Mouse (Mus musculus): Measurements from ENCODE around the gene Dctn2. TPM values are rescaled to one million over a fixed set of nuclear protein-coding genes. Genes with fewer than 3 reads are reported as not detected.

Dctn2 gene
- polyA plus RNA-seq, 1 experiment from 2014 or later = 177 TPM

DNA sequence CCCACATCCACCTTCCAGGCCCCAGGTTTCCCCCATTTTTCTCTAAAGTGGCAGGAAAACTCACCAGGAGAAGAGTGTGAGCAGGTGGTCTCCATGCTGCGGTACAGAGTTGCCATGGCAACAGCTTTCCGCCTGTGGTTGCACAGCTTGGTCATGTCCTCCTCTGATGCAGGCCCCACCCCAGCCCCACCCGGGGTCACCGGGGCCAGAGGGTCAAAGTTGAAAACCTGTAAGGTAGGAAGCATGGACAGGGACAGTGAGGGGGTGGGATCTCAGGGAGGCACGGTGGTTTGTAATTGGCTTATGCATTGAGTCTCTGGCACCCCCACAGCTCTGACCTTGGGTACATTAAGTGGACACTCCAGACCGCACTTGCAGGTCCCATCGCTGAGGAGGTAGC is 20.6 kb downstream of the Dctn2 start:
- H3K27ac ChIP-seq = no peak overlapping the region
- H3K4me2 ChIP-seq (ENCODE audit: low read length) = peak overlapping the region; percentile 90; the same call in 1 of the 2 replicates
- ATAC-seq (replicated peaks; ENCODE audit: low FRiP score, low read depth) = no peak
- peaks cover 21% of the 10 kb centered on the region for H3K4me1 ChIP-seq (replicated peaks; ENCODE audit: insufficient read depth, low read length)
- H3K9ac ChIP-seq (ENCODE audit: low read depth, low read length) = no peak overlapping the region
- H3K36me3 ChIP-seq (ENCODE audit: insufficient read depth, low read length) = peaks cover 38% of the 10 kb centered on the region
- no peak overlapping the region for H3K4me3 ChIP-seq (replicated peaks; ENCODE audit: low read depth, low read length)
- no peaks in the 10 kb centered on the region for H3K9me3 ChIP-seq (replicated peaks; ENCODE audit: low read length)
- DNase-seq (ENCODE audit: low spot score) = no peak
- no peaks in the 10 kb centered on the region for H3K27me3 ChIP-seq (ENCODE audit: insufficient read depth, low read length)
- no peak for TF ChIP-seq CTCF (IDR thresholded peaks at IDR 0.05; ENCODE audit: low read depth)
- 48% methylated on average over 7 of the region's 7 CpGs for WGBS

DNA sequence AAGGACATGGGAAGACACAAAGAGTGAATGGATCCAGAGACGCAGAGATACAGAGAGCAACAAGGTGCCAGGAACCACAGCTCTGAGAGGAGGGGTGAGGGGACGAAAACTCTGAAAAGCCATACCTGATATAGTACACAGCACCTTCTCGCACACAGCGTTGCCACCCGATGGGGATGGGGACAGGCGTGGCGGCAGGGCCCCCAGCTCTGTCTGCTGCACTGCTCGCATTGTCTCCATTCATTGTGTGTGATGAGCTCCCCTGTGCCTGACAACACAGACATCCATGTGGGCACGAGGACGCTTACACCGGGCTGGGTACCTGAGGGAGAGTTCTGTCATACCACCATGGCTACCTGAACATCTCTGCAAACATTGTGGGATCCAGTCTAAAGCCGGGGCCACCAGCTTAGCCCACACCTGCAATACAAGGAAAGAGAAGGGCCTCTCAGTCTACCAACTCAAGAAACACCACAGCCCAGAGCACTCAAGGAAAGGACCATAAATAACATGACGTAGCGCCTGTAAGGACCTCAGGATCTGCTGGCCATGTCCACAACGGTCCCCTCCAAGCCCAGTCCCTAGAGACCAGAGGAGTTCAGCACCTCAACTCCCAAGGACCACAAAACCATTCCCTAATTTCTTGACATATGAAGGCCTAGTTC is 21.2 kb downstream of the Dctn2 start:
- Histone ChIP-seq H3K36me3 (ENCODE audit: insufficient read depth, low read length) (peaks cover 31% of the 10 kb centered on the region), H3K4me1 (replicated peaks; ENCODE audit: insufficient read depth, low read length) (peaks cover 28% of the 10 kb centered on the region)
- DNase-seq (ENCODE audit: low spot score) = no peak

DNA sequence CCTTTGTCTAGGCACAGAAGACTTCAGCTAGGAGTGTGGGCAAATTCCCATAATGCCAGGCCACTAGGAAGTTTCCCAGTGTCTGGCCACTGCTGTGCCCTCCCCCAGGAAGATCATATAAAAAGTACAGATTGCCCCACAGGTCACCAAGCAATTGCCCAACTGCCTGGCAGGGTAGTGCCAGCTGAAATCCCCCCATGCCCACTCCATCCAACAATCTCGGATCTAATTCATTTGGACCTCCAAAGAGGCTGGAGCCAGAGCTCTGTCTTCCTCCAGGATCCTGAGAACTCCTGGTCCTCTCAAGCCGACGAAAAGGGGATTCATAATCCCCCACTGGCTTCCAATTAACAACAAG is 21.7 kb downstream of the Dctn2 start:
- H3K27me3 ChIP-seq (ENCODE audit: insufficient read depth, low read length) = no peaks in the 10 kb centered on the region
- no peak for ATAC-seq (replicated peaks; ENCODE audit: low FRiP score, low read depth)
- peak overlapping the region; percentile 71 for H3K4me3 ChIP-seq (replicated peaks; ENCODE audit: low read depth, low read length)
- H3K36me3 ChIP-seq (ENCODE audit: insufficient read depth, low read length) = peaks cover 26% of the 10 kb centered on the region
- TF ChIP-seq CTCF (IDR thresholded peaks at IDR 0.05; ENCODE audit: low read depth) = no peak
- peak; percentile 37 for DNase-seq (ENCODE audit: low spot score)
- H3K9me3 ChIP-seq (replicated peaks; ENCODE audit: low read length) = no peaks in the 10 kb centered on the region
- peak overlapping the region; percentile 99 for H3K27ac ChIP-seq
- WGBS = 0% methylated on average over 3 of the region's 3 CpGs
- peak overlapping the region; percentile 90 for H3K4me2 ChIP-seq (ENCODE audit: low read length)
- H3K4me1 ChIP-seq (replicated peaks; ENCODE audit: insufficient read depth, low read length) = peaks cover 29% of the 10 kb centered on the region
- peak overlapping the region; percentile 76 for H3K9ac ChIP-seq (ENCODE audit: low read depth, low read length)

More for the DNA sequence above, 21.2 kb downstream of the Dctn2 start:
- Histone ChIP-seq H3K9me3 (replicated peaks; ENCODE audit: low read length) (no peaks in the 10 kb centered on the region), H3K27me3 (ENCODE audit: insufficient read depth, low read length) (no peaks in the 10 kb centered on the region), H3K4me3 (replicated peaks; ENCODE audit: low read depth, low read length) (peak overlapping the region; percentile 71), H3K4me2 (ENCODE audit: low read length) (peak overlapping the region; percentile 90), H3K27ac (peak overlapping the region; percentile 99), H3K9ac (ENCODE audit: low read depth, low read length) (peak overlapping the region; percentile 76)
- no peak for ATAC-seq (replicated peaks; ENCODE audit: low FRiP score, low read depth)
- TF ChIP-seq CTCF (IDR thresholded peaks at IDR 0.05; ENCODE audit: low read depth) = no peak
- WGBS = 59% methylated on average over 15 of the region's 15 CpGs

- no peaks in the 10 kb centered on the region for H3K27me3 ChIP-seq (ENCODE audit: insufficient read depth, low read length)
- no peak; the same call in 1 of the 2 replicates for ATAC-seq (replicated peaks; ENCODE audit: low FRiP score, low read depth)
- peak overlapping the region; percentile 71 for H3K4me3 ChIP-seq (replicated peaks; ENCODE audit: low read depth, low read length)
- no peaks in the 10 kb centered on the region for H3K9me3 ChIP-seq (replicated peaks; ENCODE audit: low read length)
- peak; percentile 88 for DNase-seq (ENCODE audit: low spot score)
- peak overlapping the region; percentile 90 for H3K4me2 ChIP-seq (ENCODE audit: low read length)
- no peak for TF ChIP-seq CTCF (IDR thresholded peaks at IDR 0.05; ENCODE audit: low read depth)
- peaks cover 29% of the 10 kb centered on the region for H3K4me1 ChIP-seq (replicated peaks; ENCODE audit: insufficient read depth, low read length)
- H3K9ac ChIP-seq (ENCODE audit: low read depth, low read length) = peak overlapping the region; percentile 76
- peaks cover 22% of the 10 kb centered on the region for H3K36me3 ChIP-seq (ENCODE audit: insufficient read depth, low read length)
- peak overlapping the region; percentile 99 for H3K27ac ChIP-seq
- 0% methylated on average over 23 of the region's 28 CpGs for WGBS
These were observed 22.2 kb downstream of the Dctn2 start for GRCm38 (mm10) chr10:127288328-127288799.

- peaks cover 29% of the 10 kb centered on the region for H3K4me1 ChIP-seq (replicated peaks; ENCODE audit: insufficient read depth, low read length)
- no peaks in the 10 kb centered on the region for H3K9me3 ChIP-seq (replicated peaks; ENCODE audit: low read length)
- peak within 1 kb of the TSS; percentile 72 for H3K4me3 ChIP-seq (replicated peaks; ENCODE audit: low read depth, low read length)
- WGBS = 0% methylated on average over 21 of the region's 65 CpGs
- ATAC-seq (replicated peaks; ENCODE audit: low FRiP score, low read depth) (peak; percentile 37), DNase-seq (ENCODE audit: low spot score) (peak; percentile 91)
- no peak for TF ChIP-seq CTCF (IDR thresholded peaks at IDR 0.05; ENCODE audit: low read depth)
- peak within 1 kb of the TSS; percentile 76 for H3K9ac ChIP-seq (ENCODE audit: low read depth, low read length)
- no peaks in the 10 kb centered on the region for H3K27me3 ChIP-seq (ENCODE audit: insufficient read depth, low read length)
- H3K4me2 ChIP-seq (ENCODE audit: low read length) = peak within 1 kb of the TSS; percentile 90
- peak within 1 kb of the TSS; percentile 99 for H3K27ac ChIP-seq
- H3K36me3 ChIP-seq (ENCODE audit: insufficient read depth, low read length) = peaks cover 20% of the 10 kb centered on the region; the same call in 1 of the 2 replicates
These were observed 22.8 kb downstream of the Dctn2 start, which contains the start of gene Mbd6 for GRCm38 (mm10) chr10:127288800-127289572. Gene Mbd6, minus strand, starts transcription at chr10:127289018.

GRCm38 (mm10) chr10:127289573-127290191 is 23.5 kb downstream of the Dctn2 start:
- H3K4me1 ChIP-seq (replicated peaks; ENCODE audit: insufficient read depth, low read length) = peaks cover 29% of the 10 kb centered on the region
- peak overlapping the region; percentile 72 for H3K4me3 ChIP-seq (replicated peaks; ENCODE audit: low read depth, low read length)
- peak overlapping the region; percentile 90 for H3K4me2 ChIP-seq (ENCODE audit: low read length)
- DNase-seq (ENCODE audit: low spot score) (peak; percentile 71), ATAC-seq (replicated peaks; ENCODE audit: low FRiP score, low read depth) (no peak; the same call in 1 of the 2 replicates)
- peak overlapping the region; percentile 99 for H3K27ac ChIP-seq
- H3K9ac ChIP-seq (ENCODE audit: low read depth, low read length) = peak overlapping the region; percentile 76; the same call in 1 of the 2 replicates
- H3K36me3 ChIP-seq (ENCODE audit: insufficient read depth, low read length) = peaks cover 15% of the 10 kb centered on the region; the same call in 1 of the 2 replicates
- H3K9me3 ChIP-seq (replicated peaks; ENCODE audit: low read length) = no peaks in the 10 kb centered on the region
- no peak for TF ChIP-seq CTCF (IDR thresholded peaks at IDR 0.05; ENCODE audit: low read depth)
- no peaks in the 10 kb centered on the region for H3K27me3 ChIP-seq (ENCODE audit: insufficient read depth, low read length)
- under 1% methylated on average over 15 of the region's 15 CpGs for WGBS

Data from kidney, postnatal 0 days (tissue).